Mouse (Mus musculus): ENCODE results near the gene Ppp1r15a.

DNA sequence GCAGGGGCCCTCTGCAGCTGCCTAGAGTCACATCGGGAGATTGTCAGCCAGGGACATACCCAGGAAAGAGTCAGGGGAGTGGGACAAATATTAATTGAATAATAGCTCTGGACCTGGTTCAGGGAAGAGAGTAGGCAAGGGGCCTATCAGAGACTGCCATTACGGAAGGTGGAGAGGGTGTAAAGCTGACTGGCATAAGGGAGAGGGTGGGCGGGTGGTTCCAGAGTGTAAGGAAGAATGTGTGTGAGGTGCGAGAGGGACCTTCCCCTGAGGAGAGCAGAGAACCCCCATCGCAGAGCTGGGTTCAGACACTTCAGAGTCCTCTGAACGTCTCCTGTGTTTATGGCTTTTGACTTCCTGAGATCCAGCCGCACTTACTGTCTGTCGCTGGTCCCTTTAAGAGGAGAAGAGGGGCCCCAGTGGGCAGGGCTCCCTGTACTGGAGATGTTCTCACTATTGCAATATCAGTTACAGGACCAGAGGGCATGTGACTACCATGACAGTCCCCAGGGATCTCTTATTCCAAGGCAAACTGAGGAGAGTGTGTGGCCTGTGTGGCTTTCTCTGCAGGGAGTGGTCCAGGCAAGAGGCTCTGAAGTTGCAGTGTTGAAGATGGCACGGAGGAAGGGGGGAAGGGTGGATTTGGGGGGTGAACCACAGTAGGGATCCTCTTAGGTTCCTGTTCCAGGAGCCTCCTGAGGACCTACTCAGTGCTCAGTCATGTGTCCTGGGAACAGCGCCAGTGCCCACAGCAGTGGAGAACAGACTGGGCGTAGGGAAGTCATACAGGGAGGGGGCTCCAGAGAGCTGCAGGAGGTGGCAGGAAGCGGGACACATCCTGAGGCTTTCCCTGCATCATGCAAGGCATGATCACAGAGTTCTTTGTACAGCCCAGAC lies 35.8 kb upstream of the Ppp1r15a start:
- TF ChIP-seq CTCF (IDR thresholded peaks at IDR 0.05; ENCODE audit: control insufficient read depth, insufficient read depth, insufficient read length), result no peak
- TF ChIP-seq MYOG (IDR thresholded peaks at IDR 0.05; ENCODE audit: control insufficient read depth, extremely low read depth, insufficient read length), result no peak

Data from C2C12 (cell line).